Mouse (Mus musculus) liver, embryonic 16.5 days (tissue): ENCODE results near the gene Dcaf11. TPM values are rescaled to one million over a fixed set of nuclear protein-coding genes. Genes with fewer than 3 reads are reported as not detected.

ENCODE experiments used
- ATAC-seq: fragments of 200-750 bp; cut with Nextera tagmentation; 2 replicates; pipeline ENCODE4 v1.8.0; 2017; ENCODE audit warnings: low read depth, mild to moderate bottlenecking, moderate number of reproducible peaks, moderate library complexity
- H3K27ac ChIP-seq: fragments of 300-500 bp; sonication (generic); 2 replicates; pipeline ENCODE4 v1.5.1; 2014; ENCODE audit warnings: mild to moderate bottlenecking, low read length
- H3K27me3 ChIP-seq: fragments of 300-500 bp; sonication (generic); 2 replicates; pipeline ENCODE4 v1.6.1; 2014; ENCODE audit warnings: low read depth, low read length, mixed read lengths; ENCODE audit not compliant: control insufficient read depth, insufficient read depth
- H3K36me3 ChIP-seq: fragments of 300-500 bp; sonication (generic); 2 replicates; pipeline ENCODE4 v1.6.1; 2014; ENCODE audit warnings: mild to moderate bottlenecking; ENCODE audit not compliant: control insufficient read depth, insufficient read depth
- H3K4me1 ChIP-seq: fragments of 300-500 bp; sonication (generic); 2 replicates; pipeline ENCODE4 v1.6.1; 2014; ENCODE audit warnings: low read depth, low read length, mixed read lengths; ENCODE audit not compliant: control insufficient read depth
- H3K4me2 ChIP-seq: fragments of 300-500 bp; sonication (generic); 2 replicates; pipeline ENCODE4 v1.6.1; 2014; ENCODE audit warnings: low read depth, low read length, mixed read lengths
- H3K4me3 ChIP-seq: fragments of 300-500 bp; sonication (generic); 2 replicates; pipeline ENCODE4 v1.5.1; 2014; ENCODE audit warnings: low read depth, mild to moderate bottlenecking, low read length
- H3K9ac ChIP-seq: fragments of 300-500 bp; sonication (generic); 2 replicates; pipeline ENCODE4 v1.6.1; 2014; ENCODE audit warnings: low read depth, low read length
- H3K9me3 ChIP-seq: fragments of 300-500 bp; sonication (generic); replicated peaks from 2 replicates; pipeline ENCODE4 v1.6.1; 2016; ENCODE audit warnings: low read length; ENCODE audit not compliant: control insufficient read depth
- WGBS: fragments of 180-500 bp; shearing (Covaris S2); extraction: QIAGEN DNeasy Blood & Tissue Kit; methylation state at CpG from one replicate; pipeline ENCODE4 v1.1.7; 2014; ENCODE audit not compliant: insufficient replicate concordance; 5-methylcytosine and 5-hydroxymethylcytosine counted together
- polyA plus RNA-seq: library from polyadenylated mRNA; unstranded; fragments of >200 nt; fragmentation: Nextera tagmentation; extraction: Ambion mirVana; gene quantifications from 2 replicates; pipeline ENCODE4 v1.2.1, GENCODE M21; 2015

Dcaf11 gene
- polyA plus RNA-seq, 1 experiment from 2014 or later, result 64.7 TPM

GRCm38 (mm10) chr14:55615876-55616275, 56.1 kb downstream of the Dcaf11 start:
- Histone ChIP-seq H3K4me3 (no peak overlapping the region), H3K4me1 (peaks cover 34% of the 10 kb centered on the region), H3K36me3 (no peaks in the 10 kb centered on the region), H3K27me3 (no peaks in the 10 kb centered on the region), H3K9me3 (no peaks in the 10 kb centered on the region), H3K4me2 (no peak overlapping the region), H3K27ac (peak overlapping the region; percentile 48; the same call in 1 of the 2 replicates), H3K9ac (no peak overlapping the region)
- no peak for ATAC-seq
- WGBS, result 61% methylated on average over 2 of the region's 2 CpGs

GRCm38 (mm10) chr14:55616844-55617243, 57.0 kb downstream of the Dcaf11 start:
- H3K9ac ChIP-seq, result no peak overlapping the region
- no peaks in the 10 kb centered on the region for H3K27me3 ChIP-seq
- no peak for ATAC-seq
- 50% methylated on average over 2 of the region's 2 CpGs for WGBS
- no peaks in the 10 kb centered on the region for H3K36me3 ChIP-seq
- H3K4me1 ChIP-seq, result peaks cover 34% of the 10 kb centered on the region
- H3K27ac ChIP-seq, result peak overlapping the region; percentile 60
- H3K4me3 ChIP-seq, result no peak overlapping the region
- H3K4me2 ChIP-seq, result no peak overlapping the region
- H3K9me3 ChIP-seq, result no peaks in the 10 kb centered on the region

- Histone ChIP-seq H3K4me1 (peaks cover 34% of the 10 kb centered on the region), H3K36me3 (no peaks in the 10 kb centered on the region), H3K4me3 (peak within 1 kb of the TSS; percentile 41), H3K9ac (peak within 1 kb of the TSS; percentile 41; the same call in 1 of the 2 replicates), H3K9me3 (no peaks in the 10 kb centered on the region), H3K27ac (peak within 1 kb of the TSS; percentile 60), H3K4me2 (peak within 1 kb of the TSS; percentile 62), H3K27me3 (no peaks in the 10 kb centered on the region)
- 25% methylated on average over 21 of the region's 21 CpGs for WGBS
- peak; percentile 61 for ATAC-seq
Measured at GRCm38 (mm10) chr14:55617822-55618221, 58.0 kb downstream of the Dcaf11 start, which contains the start of gene Rec8. Gene Rec8 (plus strand): TSS chr14:55618037.

- ATAC-seq, result peak; percentile 64
- Histone ChIP-seq H3K9ac (peak overlapping the region; percentile 41; the same call in 1 of the 2 replicates), H3K4me3 (peak overlapping the region; percentile 41), H3K27ac (peak overlapping the region; percentile 8; the same call in 1 of the 2 replicates), H3K27me3 (no peaks in the 10 kb centered on the region), H3K4me1 (peaks cover 34% of the 10 kb centered on the region), H3K36me3 (no peaks in the 10 kb centered on the region), H3K9me3 (no peaks in the 10 kb centered on the region), H3K4me2 (peak overlapping the region; percentile 62)
- WGBS, result 15% methylated on average over 22 of the region's 22 CpGs
Measured at GRCm38 (mm10) chr14:55618486-55619195, 58.8 kb downstream of the Dcaf11 start.

Other genes starting within 250 kb of the Dcaf11 start
- gene Dhrs4, start 81.2 kb upstream of the Dcaf11 start, polyA plus RNA-seq, result 88.8 and 91.2 TPM in 2 replicates
- gene Carmil3, start 69.4 kb upstream of the Dcaf11 start, polyA plus RNA-seq, result 0.28 and 0.46 TPM in 2 replicates
- gene Cpne6, start 49.6 kb upstream of the Dcaf11 start, polyA plus RNA-seq, result not detected in 2 replicates
- gene Nrl, start 35.0 kb upstream of the Dcaf11 start, polyA plus RNA-seq, result not detected in 2 replicates
- gene Pck2, start 19.7 kb upstream of the Dcaf11 start, polyA plus RNA-seq, result 41.2 and 42.5 TPM in 2 replicates
- gene A730061H03Rik, start 400 bp downstream of the Dcaf11 start, polyA plus RNA-seq, result 2.0 and 3.2 TPM in 2 replicates
- 0.74 and 2.0 TPM in 2 replicates for gene Fitm1, start 15.6 kb downstream of the Dcaf11 start, polyA plus RNA-seq
- 114 TPM in 2 replicates for gene Psme1, start 18.1 kb downstream of the Dcaf11 start, polyA plus RNA-seq
- gene Emc9, start 25.3 kb downstream of the Dcaf11 start, polyA plus RNA-seq, result 22.5 and 25.8 TPM in 2 replicates
- 177 and 181 TPM in 2 replicates for gene Psme2, start 31.1 kb downstream of the Dcaf11 start, polyA plus RNA-seq
- 9.5 and 9.7 TPM in 2 replicates for gene Rnf31, start 31.7 kb downstream of the Dcaf11 start, polyA plus RNA-seq
- gene Irf9, start 43.6 kb downstream of the Dcaf11 start, polyA plus RNA-seq, result 15.9 and 17.2 TPM in 2 replicates
- 2.9 and 3.1 TPM in 2 replicates for gene Rec8, start 58.0 kb downstream of the Dcaf11 start, polyA plus RNA-seq
- 23.4 and 24.6 TPM in 2 replicates for gene Ipo4, start 76.0 kb downstream of the Dcaf11 start, polyA plus RNA-seq
- 0.71 and 1.0 TPM in 2 replicates for gene Gm49378, start 77.9 kb downstream of the Dcaf11 start, polyA plus RNA-seq
- 46.8 and 49.6 TPM in 2 replicates for gene Tm9sf1, start 83.8 kb downstream of the Dcaf11 start, polyA plus RNA-seq
- gene Tssk4, start 90.2 kb downstream of the Dcaf11 start, polyA plus RNA-seq, result 0.15 and 0.16 TPM in 2 replicates
- 14.1 and 16.8 TPM in 2 replicates for gene Mdp1, start 100.5 kb downstream of the Dcaf11 start, polyA plus RNA-seq
- gene Gmpr2, start 111.9 kb downstream of the Dcaf11 start, polyA plus RNA-seq, result 20.9 and 22.8 TPM in 2 replicates
- gene Nedd8, start 112.1 kb downstream of the Dcaf11 start, polyA plus RNA-seq, result 212 and 230 TPM in 2 replicates
- gene Tinf2, start 121.8 kb downstream of the Dcaf11 start, polyA plus RNA-seq, result 17.8 and 20.1 TPM in 2 replicates
- 2.8 and 3.1 TPM in 2 replicates for gene Tgm1, start 153.9 kb downstream of the Dcaf11 start, polyA plus RNA-seq
- gene Rabggta, start 162.3 kb downstream of the Dcaf11 start, polyA plus RNA-seq, result 11.3 and 12.4 TPM in 2 replicates
- gene Dhrs1, start 185.7 kb downstream of the Dcaf11 start, polyA plus RNA-seq, result 40.9 and 43.5 TPM in 2 replicates
- 18.6 and 18.7 TPM in 2 replicates for gene Nop9, start 185.7 kb downstream of the Dcaf11 start, polyA plus RNA-seq
- gene Cideb, start 198.5 kb downstream of the Dcaf11 start, polyA plus RNA-seq, result 74.1 and 86.9 TPM in 2 replicates
- 0.38 and 0.40 TPM in 2 replicates for gene Ltb4r2, start 201.4 kb downstream of the Dcaf11 start, polyA plus RNA-seq
- 14.2 and 16.4 TPM in 2 replicates for gene Ltb4r1, start 206.0 kb downstream of the Dcaf11 start, polyA plus RNA-seq
- gene Adcy4, start 224.1 kb downstream of the Dcaf11 start, polyA plus RNA-seq, result 1.9 and 2.4 TPM in 2 replicates
- gene Ripk3, start 228.9 kb downstream of the Dcaf11 start, polyA plus RNA-seq, result 15.4 and 16.4 TPM in 2 replicates